Comparison of ENCODE assay signal across 8 mouse cellular contexts in the genomic region with DNA sequence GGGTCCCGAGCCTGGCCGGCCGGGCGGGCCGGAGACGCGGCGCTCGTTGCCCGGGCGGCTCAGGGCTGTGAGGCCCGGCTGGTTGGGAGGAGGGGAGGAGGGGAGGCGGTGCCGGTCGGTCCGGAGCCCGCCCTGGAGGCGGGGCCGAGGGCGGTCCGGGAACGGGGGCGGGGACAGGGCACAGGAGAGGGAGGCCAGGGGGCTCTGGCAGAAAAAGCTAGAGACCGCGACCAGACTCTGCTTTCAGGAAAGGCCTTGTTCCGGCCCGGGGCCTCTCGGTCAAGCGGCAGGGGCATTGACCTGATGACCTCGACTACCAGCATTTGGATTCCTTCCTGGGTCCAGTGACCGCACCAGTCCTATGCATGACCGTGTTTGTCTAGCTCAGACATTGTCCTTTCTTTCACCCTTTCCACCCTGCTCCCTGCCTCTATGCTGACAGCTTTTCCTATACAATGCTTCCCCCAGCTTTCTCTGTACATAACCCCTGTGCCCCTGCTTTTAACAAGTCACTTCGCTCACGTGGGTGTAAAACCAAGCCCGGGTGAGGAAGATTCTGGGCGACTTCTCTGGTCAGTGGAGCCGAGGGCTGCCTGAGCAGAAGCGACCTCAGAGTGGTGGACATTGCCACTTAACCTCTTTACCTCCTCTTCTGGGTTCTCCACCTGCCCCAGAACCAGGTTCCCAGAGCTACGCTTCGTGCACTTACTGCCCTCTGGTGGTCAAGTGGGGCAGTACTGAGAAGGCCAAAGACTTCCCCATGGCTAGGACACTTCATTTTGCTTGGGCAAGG. TPM values are rescaled to one million over a fixed set of nuclear protein-coding genes. Genes with fewer than 3 reads are reported as not detected.
DNase-seq lines count a peak whose midpoint lies in the region; ATAC-seq lines count a peak whose summit lies in the region.

No protein-coding gene starts in this region.

- H3K27me3 ChIP-seq in forebrain, embryonic 16.5 days (replicated peaks; ENCODE audit: control insufficient read depth, insufficient read depth, low read length) = no peaks in the 10 kb centered on the region

- peak overlapping the region; percentile 35 for H3K27ac ChIP-seq in forebrain, embryonic 16.5 days (ENCODE audit: low read length)

- no peaks in the 10 kb centered on the region for H3K36me3 ChIP-seq in forebrain, embryonic 16.5 days (ENCODE audit: control insufficient read depth, insufficient read depth)

- no peaks in the 10 kb centered on the region for H3K9me3 ChIP-seq in forebrain, embryonic 16.5 days (ENCODE audit: control insufficient read depth, low read length)

- H3K4me3 ChIP-seq in forebrain, embryonic 16.5 days (replicated peaks; ENCODE audit: low read length) = peak overlapping the region; percentile 73

- H3K9ac ChIP-seq in forebrain, embryonic 16.5 days (replicated peaks; ENCODE audit: low read depth, low read length) = peak overlapping the region; percentile 95

- DNase-seq in NIH3T3 (ENCODE audit: low read depth) = peak; percentile 92
- DNase-seq in cerebellum, adult 18-20 months = peak; percentile 90 to 92
- DNase-seq in layer of hippocampus, postnatal 10 days (ENCODE audit: low spot score in 2 of 2) = peak; percentile 86 to 91
- peak; percentile 92 for DNase-seq in lung, postnatal 36 days
- DNase-seq in retina, embryonic 14.5 days (ENCODE audit: low spot score) = peak; percentile 91
- DNase-seq in urinary bladder, postnatal 25 days (ENCODE audit: low spot score) = peak; percentile 89

- H3K4me2 ChIP-seq in forebrain, embryonic 16.5 days (ENCODE audit: low read length) = peak overlapping the region; percentile 79

- peak; percentile 97 for ATAC-seq in forebrain, embryonic 16.5 days
- ATAC-seq in hematopoietic stem cell, adult 5-6 weeks (replicated peaks in 1 of 2; ENCODE audit: insufficient read depth in 1 of 2, low FRiP score in 2 of 2, low TSS enrichment in 1 of 2, low read depth in 1 of 2, poor library complexity in 2 of 2, severe bottlenecking in 2 of 2) = peak; percentile 82 to 83

- WGBS in forebrain, embryonic 16.5 days = under 1% methylated on average over 39 of the region's 40 CpGs

- H3K4me1 ChIP-seq in forebrain, embryonic 16.5 days (replicated peaks; ENCODE audit: control insufficient read depth, insufficient read depth, low read length) = peaks cover 25% of the 10 kb centered on the region

RNA-seq across cellular contexts. Expression of a gene that starts 13.2 kb away (rescaled TPM):
- polyA plus RNA-seq in forebrain, embryonic 16.5 days (2015; fragmentation: Nextera tagmentation; extraction: Ambion mirVana) = 0.24 and 0.73 TPM in 2 replicates
- 1.3 and 2.1 TPM in 2 replicates for total RNA-seq in hematopoietic stem cell, adult 5-6 weeks (2017)
- total RNA-seq in layer of hippocampus, postnatal 10 days (2021) = 1 to 10 TPM in 1 of 2 experiments, under 1 TPM in 1; 0.89 to 1.0 TPM

RNA-seq across cellular contexts. Expression of a gene that starts 16.2 kb away (rescaled TPM):
- 12.2 and 13.1 TPM in 2 replicates for polyA plus RNA-seq in forebrain, embryonic 16.5 days (2015; fragmentation: Nextera tagmentation; extraction: Ambion mirVana)
- total RNA-seq in hematopoietic stem cell, adult 5-6 weeks (2017) = 2.7 and 3.9 TPM in 2 replicates
- 10 to 100 TPM; 36.5 to 45.0 TPM for total RNA-seq in layer of hippocampus, postnatal 10 days (2021)

RNA-seq across cellular contexts. Expression of a gene that starts 42.9 kb away (rescaled TPM):
- polyA plus RNA-seq in forebrain, embryonic 16.5 days (2015; fragmentation: Nextera tagmentation; extraction: Ambion mirVana) = 6.7 and 7.9 TPM in 2 replicates
- 10.3 and 11.7 TPM in 2 replicates for total RNA-seq in hematopoietic stem cell, adult 5-6 weeks (2017)
- total RNA-seq in layer of hippocampus, postnatal 10 days (2021) = 1 to 10 TPM; 6.7 to 7.5 TPM

RNA-seq across cellular contexts. Expression of a gene that starts 51.1 kb away (rescaled TPM):
- polyA plus RNA-seq in forebrain, embryonic 16.5 days (2015; fragmentation: Nextera tagmentation; extraction: Ambion mirVana) = 221 TPM in 2 replicates
- 59.5 and 76.0 TPM in 2 replicates for total RNA-seq in hematopoietic stem cell, adult 5-6 weeks (2017)
- 100 to 1,000 TPM; 111 to 112 TPM for total RNA-seq in layer of hippocampus, postnatal 10 days (2021)

Comparison
In these comparisons a context has a peak if more than half of its experiments do, and no peak if none do; other contexts are left out.
1. Peak in every context shown above with its lines: DNase-seq, ATAC-seq, H3K4me3 ChIP-seq and H3K27ac ChIP-seq.